Mouse (Mus musculus) testis, adult 2 months (tissue): ENCODE results near the gene Plvap. TPM values are rescaled to one million over a fixed set of nuclear protein-coding genes. Genes with fewer than 3 reads are reported as not detected.

Experiments used
- H3K27ac ChIP-seq: fragments of 200-500 bp; 2 replicates; pipeline ENCODE4 v1.5.1; 2012; ENCODE audit warnings: low read depth, low read length; ENCODE audit not compliant: control insufficient read depth, insufficient read depth
- H3K27me3 ChIP-seq: fragments of 200-500 bp; 2 replicates; pipeline ENCODE4 v1.6.1; 2012; ENCODE audit warnings: mild to moderate bottlenecking, low read length, moderate library complexity; ENCODE audit not compliant: control insufficient read depth, insufficient read depth
- H3K36me3 ChIP-seq: fragments of 200-500 bp; 2 replicates; pipeline ENCODE4 v1.6.1; 2012; ENCODE audit warnings: mild to moderate bottlenecking, low read length; ENCODE audit not compliant: control insufficient read depth, insufficient read depth
- H3K4me1 ChIP-seq: fragments of 200-500 bp; 2 replicates; pipeline ENCODE4 v1.6.1; 2012; ENCODE audit warnings: low read length; ENCODE audit not compliant: control insufficient read depth, insufficient read depth
- H3K4me3 ChIP-seq: fragments of 200-500 bp; 2 replicates; pipeline ENCODE4 v1.5.1; 2012; ENCODE audit warnings: low read depth, mild to moderate bottlenecking, low read length, moderate library complexity, mixed read lengths; ENCODE audit not compliant: control insufficient read depth
- CTCF ChIP-seq: fragments of 200-500 bp; IDR thresholded peaks from 2 replicates; pipeline ENCODE4 v1.5.1; 2012; ENCODE audit warnings: low read depth, mild to moderate bottlenecking, inconsistent platforms, low read length, moderate library complexity; ENCODE audit not compliant: control insufficient read depth, insufficient read depth, insufficient replicate concordance
- POLR2A ChIP-seq: fragments of 200-500 bp; IDR thresholded peaks from 2 replicates; pipeline ENCODE4 v1.6.1; 2012; ENCODE audit warnings: low read depth, mild to moderate bottlenecking, inconsistent platforms, low read length, moderate library complexity; ENCODE audit not compliant: control insufficient read depth
- polyA plus RNA-seq: library from polyadenylated mRNA; depleted of rRNA; stranded (reverse); fragments of >200 nt; gene quantifications from 2 replicates; pipeline ENCODE4 v1.2.3, GENCODE M21; 2012

Plvap gene
- polyA plus RNA-seq, 1 experiment = 0.95 TPM

GRCm38 (mm10) chr8:71474785-71475701 lies 36.5 kb downstream of the Plvap start:
- peaks cover 19% of the 10 kb centered on the region for H3K4me1 ChIP-seq
- TF ChIP-seq CTCF = no peak
- no peak for TF ChIP-seq POLR2A
- no peaks in the 10 kb centered on the region for H3K36me3 ChIP-seq
- no peak overlapping the region for H3K4me3 ChIP-seq
- H3K27ac ChIP-seq = no peak overlapping the region
- H3K27me3 ChIP-seq = no peaks in the 10 kb centered on the region

- H3K36me3 ChIP-seq = no peaks in the 10 kb centered on the region
- no peak overlapping the region for H3K4me3 ChIP-seq
- H3K27ac ChIP-seq = no peak overlapping the region
- H3K4me1 ChIP-seq = peaks cover 24% of the 10 kb centered on the region
- no peaks in the 10 kb centered on the region for H3K27me3 ChIP-seq
- no peak for TF ChIP-seq POLR2A
- TF ChIP-seq CTCF = no peak
Measured at GRCm38 (mm10) chr8:71474344-71474743, 37.2 kb downstream of the Plvap start.

- Histone ChIP-seq H3K4me3 (no peak overlapping the region), H3K4me1 (peaks cover 24% of the 10 kb centered on the region), H3K27me3 (no peaks in the 10 kb centered on the region), H3K36me3 (no peaks in the 10 kb centered on the region), H3K27ac (no peak overlapping the region)
- TF ChIP-seq POLR2A = no peak
- TF ChIP-seq CTCF = peak; percentile 8; the same call in 1 of the 2 replicates
Measured at GRCm38 (mm10) chr8:71472601-71473386, 38.8 kb downstream of the Plvap start.

- Histone ChIP-seq H3K4me3 (no peak overlapping the region), H3K27me3 (no peaks in the 10 kb centered on the region), H3K4me1 (peaks cover 15% of the 10 kb centered on the region), H3K36me3 (no peaks in the 10 kb centered on the region), H3K27ac (no peak overlapping the region)
- TF ChIP-seq CTCF (no peak), POLR2A (no peak)
Measured at GRCm38 (mm10) chr8:71471861-71472260, 39.7 kb downstream of the Plvap start.

- Histone ChIP-seq H3K4me3 (peak overlapping the region; percentile 88), H3K36me3 (no peaks in the 10 kb centered on the region), H3K4me1 (peaks cover 9% of the 10 kb centered on the region), H3K27me3 (no peaks in the 10 kb centered on the region), H3K27ac (no peak overlapping the region; the same call in 1 of the 2 replicates)
- TF ChIP-seq CTCF = no peak
- no peak for TF ChIP-seq POLR2A
Measured at GRCm38 (mm10) chr8:71470913-71471255, 40.7 kb downstream of the Plvap start.

- Histone ChIP-seq H3K4me1 (peaks cover 7% of the 10 kb centered on the region), H3K36me3 (no peaks in the 10 kb centered on the region), H3K4me3 (peak overlapping the region; percentile 88), H3K27me3 (no peaks in the 10 kb centered on the region), H3K27ac (peak overlapping the region; percentile 84)
- peak; percentile 54; the same call in 1 of the 2 replicates for TF ChIP-seq POLR2A
- no peak for TF ChIP-seq CTCF
Measured at GRCm38 (mm10) chr8:71470146-71470912, 41.2 kb downstream of the Plvap start.

GRCm38 (mm10) chr8:71469411-71469810 lies 42.1 kb downstream of the Plvap start:
- Histone ChIP-seq H3K27me3 (no peaks in the 10 kb centered on the region), H3K4me3 (peak overlapping the region; percentile 88), H3K4me1 (peaks cover 13% of the 10 kb centered on the region), H3K36me3 (no peaks in the 10 kb centered on the region), H3K27ac (peak overlapping the region; percentile 84)
- TF ChIP-seq POLR2A (no peak), CTCF (no peak)
